Mouse (Mus musculus): ENCODE results near the gene Sec24b. TPM values are rescaled to one million over a fixed set of nuclear protein-coding genes. Genes with fewer than 3 reads are reported as not detected.

The Sec24b gene
- 38.2 and 38.9 TPM in 2 replicates for polyA plus RNA-seq (2014; fragmentation: Nextera tagmentation; extraction: Ambion mirVana)

GRCm38 (mm10) chr3:130061281-130061680 is at the start of gene Sec24b:
Sec24b (minus strand) TSS chr3:130061553.
- no peak for ATAC-seq (replicated peaks; ENCODE audit: low FRiP score)

GRCm38 (mm10) chr3:130104471-130104870 is 43.1 kb upstream of the Sec24b start:
- H3K9me3 ChIP-seq (ENCODE audit: control insufficient read depth, low read length), result no peaks in the 10 kb centered on the region
- H3K4me1 ChIP-seq (replicated peaks; ENCODE audit: control insufficient read depth, insufficient read depth, low read length), result no peaks in the 10 kb centered on the region
- no peak overlapping the region for H3K27ac ChIP-seq (ENCODE audit: low read depth, low read length)
- H3K27me3 ChIP-seq (ENCODE audit: control insufficient read depth, insufficient read depth, low read length), result no peaks in the 10 kb centered on the region
- DNase-seq (ENCODE audit: low spot score) (no peak), ATAC-seq (replicated peaks; ENCODE audit: low FRiP score) (no peak)
- 88% methylated on average over 9 of the region's 9 CpGs for WGBS
- H3K4me2 ChIP-seq (ENCODE audit: low read depth, low read length, severe bottlenecking), result no peak overlapping the region
- no peak overlapping the region for H3K9ac ChIP-seq (ENCODE audit: low read length)
- H3K4me3 ChIP-seq (ENCODE audit: low read depth, low read length), result no peak overlapping the region
- H3K36me3 ChIP-seq (ENCODE audit: control insufficient read depth, insufficient read depth, low read length), result no peaks in the 10 kb centered on the region

More at GRCm38 (mm10) chr3:130061281-130061680, at the start of gene Sec24b:
- Histone ChIP-seq H3K36me3 (ENCODE audit: control insufficient read depth, insufficient read depth, low read length) (no peaks in the 10 kb centered on the region), H3K4me3 (ENCODE audit: low read depth, low read length) (peak within 1 kb of the TSS; percentile 92), H3K9me3 (ENCODE audit: control insufficient read depth, low read length) (no peaks in the 10 kb centered on the region), H3K4me1 (replicated peaks; ENCODE audit: control insufficient read depth, insufficient read depth, low read length) (peaks cover 9% of the 10 kb centered on the region; the same call in 1 of the 2 replicates), H3K27ac (ENCODE audit: low read depth, low read length) (peak within 1 kb of the TSS; percentile 93), H3K4me2 (ENCODE audit: low read depth, low read length, severe bottlenecking) (peak within 1 kb of the TSS; percentile 72), H3K27me3 (ENCODE audit: control insufficient read depth, insufficient read depth, low read length) (no peaks in the 10 kb centered on the region), H3K9ac (ENCODE audit: low read length) (peak within 1 kb of the TSS; percentile 95)
- DNase-seq (ENCODE audit: low spot score), result peak; percentile 51
- 15% methylated on average over 12 of the region's 12 CpGs for WGBS

- no peak overlapping the region for H3K9ac ChIP-seq (ENCODE audit: low read length)
- no peak overlapping the region for H3K4me2 ChIP-seq (ENCODE audit: low read depth, low read length, severe bottlenecking)
- no peak overlapping the region for H3K4me3 ChIP-seq (ENCODE audit: low read depth, low read length)
- H3K27ac ChIP-seq (ENCODE audit: low read depth, low read length), result no peak overlapping the region
- no peaks in the 10 kb centered on the region for H3K9me3 ChIP-seq (ENCODE audit: control insufficient read depth, low read length)
- no peaks in the 10 kb centered on the region for H3K27me3 ChIP-seq (ENCODE audit: control insufficient read depth, insufficient read depth, low read length)
- WGBS, result 80% methylated on average over 8 of the region's 8 CpGs
- no peak for DNase-seq (ENCODE audit: low spot score)
- no peak for ATAC-seq (replicated peaks; ENCODE audit: low FRiP score)
- no peaks in the 10 kb centered on the region for H3K36me3 ChIP-seq (ENCODE audit: control insufficient read depth, insufficient read depth, low read length)
- H3K4me1 ChIP-seq (replicated peaks; ENCODE audit: control insufficient read depth, insufficient read depth, low read length), result no peaks in the 10 kb centered on the region
Observed at GRCm38 (mm10) chr3:130103486-130103885, 42.1 kb upstream of the Sec24b start.

GRCm38 (mm10) chr3:130095160-130095781 is 33.9 kb upstream of the Sec24b start:
- Histone ChIP-seq H3K36me3 (ENCODE audit: control insufficient read depth, insufficient read depth, low read length) (no peaks in the 10 kb centered on the region), H3K4me3 (ENCODE audit: low read depth, low read length) (no peak overlapping the region), H3K9ac (ENCODE audit: low read length) (no peak overlapping the region), H3K27me3 (ENCODE audit: control insufficient read depth, insufficient read depth, low read length) (no peaks in the 10 kb centered on the region), H3K9me3 (ENCODE audit: control insufficient read depth, low read length) (no peaks in the 10 kb centered on the region), H3K4me1 (replicated peaks; ENCODE audit: control insufficient read depth, insufficient read depth, low read length) (no peaks in the 10 kb centered on the region), H3K27ac (ENCODE audit: low read depth, low read length) (no peak overlapping the region), H3K4me2 (ENCODE audit: low read depth, low read length, severe bottlenecking) (no peak overlapping the region)
- DNase-seq (ENCODE audit: low spot score) (peak; percentile 65), ATAC-seq (replicated peaks; ENCODE audit: low FRiP score) (no peak)
- WGBS, result 42% methylated on average over 5 of the region's 5 CpGs

- no peak for ATAC-seq (replicated peaks; ENCODE audit: low FRiP score)
- H3K9ac ChIP-seq (ENCODE audit: low read length), result no peak overlapping the region
- 63% methylated on average over 5 of the region's 5 CpGs for WGBS
Observed at GRCm38 (mm10) chr3:130094125-130094704, 32.9 kb upstream of the Sec24b start.

GRCm38 (mm10) chr3:130090460-130090859 is 29.1 kb upstream of the Sec24b start:
- H3K4me1 ChIP-seq (replicated peaks; ENCODE audit: control insufficient read depth, insufficient read depth, low read length), result no peaks in the 10 kb centered on the region
- no peak overlapping the region for H3K4me2 ChIP-seq (ENCODE audit: low read depth, low read length, severe bottlenecking)
- ATAC-seq (replicated peaks; ENCODE audit: low FRiP score) (no peak), DNase-seq (ENCODE audit: low spot score) (no peak)
- no peak overlapping the region for H3K27ac ChIP-seq (ENCODE audit: low read depth, low read length)
- no peaks in the 10 kb centered on the region for H3K9me3 ChIP-seq (ENCODE audit: control insufficient read depth, low read length)
- H3K36me3 ChIP-seq (ENCODE audit: control insufficient read depth, insufficient read depth, low read length), result no peaks in the 10 kb centered on the region
- 88% methylated on average over 9 of the region's 9 CpGs for WGBS
- no peak overlapping the region for H3K9ac ChIP-seq (ENCODE audit: low read length)
- no peaks in the 10 kb centered on the region for H3K27me3 ChIP-seq (ENCODE audit: control insufficient read depth, insufficient read depth, low read length)
- no peak overlapping the region for H3K4me3 ChIP-seq (ENCODE audit: low read depth, low read length)

More at GRCm38 (mm10) chr3:130094125-130094704, 32.9 kb upstream of the Sec24b start:
- Histone ChIP-seq H3K27me3 (ENCODE audit: control insufficient read depth, insufficient read depth, low read length) (no peaks in the 10 kb centered on the region), H3K36me3 (ENCODE audit: control insufficient read depth, insufficient read depth, low read length) (no peaks in the 10 kb centered on the region), H3K27ac (ENCODE audit: low read depth, low read length) (no peak overlapping the region), H3K9me3 (ENCODE audit: control insufficient read depth, low read length) (no peaks in the 10 kb centered on the region), H3K4me3 (ENCODE audit: low read depth, low read length) (no peak overlapping the region), H3K4me1 (replicated peaks; ENCODE audit: control insufficient read depth, insufficient read depth, low read length) (no peaks in the 10 kb centered on the region), H3K4me2 (ENCODE audit: low read depth, low read length, severe bottlenecking) (no peak overlapping the region)
- DNase-seq (ENCODE audit: low spot score), result no peak

GRCm38 (mm10) chr3:130088654-130089053 is 27.3 kb upstream of the Sec24b start:
- 92% methylated on average over 9 of the region's 9 CpGs for WGBS
- no peak overlapping the region for H3K27ac ChIP-seq (ENCODE audit: low read depth, low read length)
- H3K27me3 ChIP-seq (ENCODE audit: control insufficient read depth, insufficient read depth, low read length), result no peaks in the 10 kb centered on the region
- DNase-seq (ENCODE audit: low spot score) (no peak), ATAC-seq (replicated peaks; ENCODE audit: low FRiP score) (no peak)
- H3K36me3 ChIP-seq (ENCODE audit: control insufficient read depth, insufficient read depth, low read length), result no peaks in the 10 kb centered on the region
- no peaks in the 10 kb centered on the region for H3K9me3 ChIP-seq (ENCODE audit: control insufficient read depth, low read length)
- H3K4me2 ChIP-seq (ENCODE audit: low read depth, low read length, severe bottlenecking), result no peak overlapping the region
- H3K4me1 ChIP-seq (replicated peaks; ENCODE audit: control insufficient read depth, insufficient read depth, low read length), result no peaks in the 10 kb centered on the region
- no peak overlapping the region for H3K9ac ChIP-seq (ENCODE audit: low read length)
- no peak overlapping the region for H3K4me3 ChIP-seq (ENCODE audit: low read depth, low read length)

- H3K4me1 ChIP-seq (replicated peaks; ENCODE audit: control insufficient read depth, insufficient read depth, low read length), result no peaks in the 10 kb centered on the region
- ATAC-seq (replicated peaks; ENCODE audit: low FRiP score), result no peak
- H3K27ac ChIP-seq (ENCODE audit: low read depth, low read length), result no peak overlapping the region
- 82% methylated on average over 9 of the region's 9 CpGs for WGBS
- no peak for DNase-seq (ENCODE audit: low spot score)
- H3K9me3 ChIP-seq (ENCODE audit: control insufficient read depth, low read length), result no peaks in the 10 kb centered on the region
- no peak overlapping the region; the same call in 1 of the 2 replicates for H3K9ac ChIP-seq (ENCODE audit: low read length)
- no peak overlapping the region for H3K4me3 ChIP-seq (ENCODE audit: low read depth, low read length)
- no peaks in the 10 kb centered on the region for H3K27me3 ChIP-seq (ENCODE audit: control insufficient read depth, insufficient read depth, low read length)
- H3K36me3 ChIP-seq (ENCODE audit: control insufficient read depth, insufficient read depth, low read length), result no peaks in the 10 kb centered on the region
- H3K4me2 ChIP-seq (ENCODE audit: low read depth, low read length, severe bottlenecking), result no peak overlapping the region
Observed at GRCm38 (mm10) chr3:130087466-130087865, 26.1 kb upstream of the Sec24b start.
